Mouse (Mus musculus) olfactory bulb, adult 2 months (tissue): ENCODE results near the gene Gm20604.

ENCODE experiments used
- CTCF ChIP-seq: fragments of 200-500 bp; IDR thresholded peaks from 2 replicates; pipeline ENCODE4 v1.5.1; 2012; ENCODE audit warnings: low read depth, mild to moderate bottlenecking, low read length, moderate library complexity; ENCODE audit not compliant: insufficient read depth
- POLR2A ChIP-seq: fragments of 200-500 bp; IDR thresholded peaks from 2 replicates; pipeline ENCODE4 v1.6.1; 2012; ENCODE audit warnings: mild to moderate bottlenecking, low read depth, low read length, moderate library complexity; ENCODE audit not compliant: insufficient read depth

GRCm38 (mm10) chr12:102708220-102708619, 50.3 kb downstream of the Gm20604 start:
- TF ChIP-seq CTCF: no peak
- no peak for TF ChIP-seq POLR2A
